Mouse (Mus musculus): ENCODE measurements around the gene Prima1.

Prima1 gene

GRCm38 (mm10) chr12:103150247-103150646 lies 91.7 kb downstream of the Prima1 start:
- no peak for DNase-seq
